Mouse (Mus musculus) liver, embryonic 14.5 days (tissue): ENCODE measurements around the gene Ccdc87.

Experiments
- CTCF ChIP-seq: IDR thresholded peaks from 2 replicates; pipeline ENCODE4 v1.5.1; 2016; ENCODE audit warnings: antibody characterized with exemption, low read depth, control low read depth
- EP300 ChIP-seq: IDR thresholded peaks from 2 replicates; pipeline ENCODE4 v1.6.1; 2016; ENCODE audit warnings: antibody characterized with exemption, low read depth

DNA sequence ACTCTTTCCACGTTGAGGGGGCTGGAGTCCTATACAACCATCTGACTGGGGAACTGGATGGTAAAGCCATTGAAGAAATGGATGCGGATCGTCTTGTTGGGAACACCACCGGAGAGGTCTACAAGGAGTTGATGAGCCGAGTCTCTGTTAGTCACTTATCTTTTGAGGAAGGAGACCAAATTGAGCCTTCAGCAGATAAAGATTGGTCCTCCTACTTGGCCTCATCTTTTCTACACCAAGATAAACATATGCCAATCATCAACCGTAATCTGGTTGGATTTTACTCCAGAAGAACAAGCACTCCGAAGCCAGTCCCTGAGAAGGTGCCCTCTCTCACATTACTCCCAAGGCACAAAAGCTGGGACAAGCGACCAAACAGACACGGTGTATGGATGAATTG is 1.7 kb downstream of the Ccdc87 start:
- TF ChIP-seq CTCF: no peak
- TF ChIP-seq EP300: no peak
